ENCODE assay signal across 7 mouse cellular contexts in genomic region chr4:123572434-123573336, GRCm38 (mm10).
DNase-seq lines count a peak whose midpoint lies in the region; ATAC-seq and TF ChIP-seq lines count a peak whose summit lies in the region.

No protein-coding gene starts in this region.

- peak; percentile 45 for ATAC-seq in inflammation-experienced regulatory T-cells, adult 6 months
- ATAC-seq in liver, embryonic 16.5 days (ENCODE audit: low read depth) = peak; percentile 70
- no peak for ATAC-seq in neural tube, embryonic 11.5 days (ENCODE audit: insufficient read depth, low FRiP score, low TSS enrichment)

- H3K4me2 ChIP-seq in liver, embryonic 16.5 days (ENCODE audit: low read depth, low read length) = peak overlapping the region; percentile 35
- peak overlapping the region; percentile 33 for H3K4me2 ChIP-seq in neural tube, embryonic 11.5 days (ENCODE audit: low read depth)

- no peaks in the 10 kb centered on the region for H3K9me3 ChIP-seq in ES-E14 (ENCODE audit: control insufficient read depth, insufficient read depth, low read depth, low read length)
- no peaks in the 10 kb centered on the region for H3K9me3 ChIP-seq in liver, embryonic 16.5 days (replicated peaks; ENCODE audit: control insufficient read depth, low read length)
- H3K9me3 ChIP-seq in neural tube, embryonic 11.5 days (ENCODE audit: control insufficient read depth, low read length) = no peaks in the 10 kb centered on the region

- no peak for DNase-seq in ES-E14 (ENCODE audit: low read depth, low spot score)
- peak; percentile 48 for DNase-seq in brain, adult 2 months (ENCODE audit: low read depth, low spot score)
- DNase-seq in gastrocnemius, postnatal 25 days = peak; percentile 38
- peak; percentile 44 for DNase-seq in neural tube, embryonic 11.5 days (ENCODE audit: low spot score)
- DNase-seq in urinary bladder, postnatal 36 days (ENCODE audit: low spot score in 2 of 2) = peak; percentile 28 to 43

- peak overlapping the region; percentile 64 for H3K9ac ChIP-seq in ES-E14 (ENCODE audit: insufficient read depth, low read depth, low read length, poor library complexity, severe bottlenecking)
- peak overlapping the region; percentile 22; the same call in 1 of the 2 replicates for H3K9ac ChIP-seq in liver, embryonic 16.5 days (ENCODE audit: low read depth, low read length)
- peak overlapping the region; percentile 23 for H3K9ac ChIP-seq in neural tube, embryonic 11.5 days (ENCODE audit: low read length)

- peak overlapping the region; percentile 37 to 56 for H3K4me3 ChIP-seq in ES-E14 (ENCODE audit: insufficient read depth in 1 of 2, low read depth in 1 of 2, low read length in 2 of 2, poor library complexity in 1 of 2, severe bottlenecking in 1 of 2)
- H3K4me3 ChIP-seq in liver, embryonic 16.5 days (ENCODE audit: low read depth, low read length) = peak overlapping the region; percentile 37
- H3K4me3 ChIP-seq in neural tube, embryonic 11.5 days (ENCODE audit: low read depth, low read length) = no peak overlapping the region

- in situ Hi-C loops in ES-E14 (cut with MboI; ENCODE audit: low sequenced_read_pairs in 2 of 2, unreplicated experiment in 2 of 2) = no loop called here

- peaks cover 0 to 11% of the 10 kb centered on the region in 2 experiments; a peak in 3 of 4 replicates for H3K4me1 ChIP-seq in ES-E14 (ENCODE audit: control insufficient read depth in 2 of 2, insufficient read depth in 2 of 2, low read length in 2 of 2, poor library complexity in 1 of 2)
- H3K4me1 ChIP-seq in liver, embryonic 16.5 days (ENCODE audit: control insufficient read depth, low read depth, low read length) = peaks cover 19% of the 10 kb centered on the region
- H3K4me1 ChIP-seq in neural tube, embryonic 11.5 days (ENCODE audit: control insufficient read depth, insufficient read depth, low read length) = peaks cover 13% of the 10 kb centered on the region

- no peaks in the 10 kb centered on the region for H3K27me3 ChIP-seq in liver, embryonic 16.5 days (ENCODE audit: control insufficient read depth, insufficient read depth, low read depth, low read length)
- no peaks in the 10 kb centered on the region for H3K27me3 ChIP-seq in neural tube, embryonic 11.5 days (ENCODE audit: control insufficient read depth, insufficient read depth, low read length)

- 15% methylated on average over 11 of the region's 11 CpGs for WGBS in liver, embryonic 16.5 days (ENCODE audit: insufficient replicate concordance)
- 13% methylated on average over 11 of the region's 11 CpGs for WGBS in neural tube, embryonic 11.5 days

- H3K27ac ChIP-seq in ES-E14 (ENCODE audit: insufficient read depth, low read depth, low read length, poor library complexity, severe bottlenecking) = 0 out of 2 replicates have a peak overlapping the region, but pooled peaks have one; percentile 14
- peak overlapping the region; percentile 54 for H3K27ac ChIP-seq in liver, embryonic 16.5 days (ENCODE audit: low read length)
- H3K27ac ChIP-seq in neural tube, embryonic 11.5 days (ENCODE audit: low read depth, low read length) = peak overlapping the region; percentile 69; the same call in 1 of the 2 replicates

- no peaks in the 10 kb centered on the region for H3K36me3 ChIP-seq in ES-E14 (ENCODE audit: control insufficient read depth, insufficient read depth, low read length, poor library complexity, severe bottlenecking)
- H3K36me3 ChIP-seq in liver, embryonic 16.5 days (ENCODE audit: control insufficient read depth, insufficient read depth) = no peaks in the 10 kb centered on the region
- H3K36me3 ChIP-seq in neural tube, embryonic 11.5 days (ENCODE audit: control insufficient read depth, insufficient read depth, low read length) = no peaks in the 10 kb centered on the region

TF ChIP-seq in ES-E14, 5 proteins besides CTCF, POLR2A, EP300 and RAD21:
- TF ChIP-seq ZNF384 (IDR thresholded peaks at IDR 0.05; ENCODE audit: low read depth, low read length) (no peak), MAFK (IDR thresholded peaks at IDR 0.05; ENCODE audit: insufficient read depth, low read depth, low read length) (no peak), ZC3H11A (IDR thresholded peaks at IDR 0.05; ENCODE audit: borderline replicate concordance, low read depth, low read length) (no peak), HCFC1 (IDR thresholded peaks at IDR 0.05; ENCODE audit: borderline replicate concordance, insufficient read depth, low read length) (no peak), CHD2 (IDR thresholded peaks at IDR 0.05; ENCODE audit: low read depth, low read length) (no peak)

Comparison
In these comparisons a context has a peak if more than half of its experiments do, and no peak if none do; other contexts are left out.
1. H3K27ac ChIP-seq: peak in every context shown above with its lines; median percentile 69 in neural tube, embryonic 11.5 days; 54 in liver, embryonic 16.5 days; 14 in ES-E14.